Mouse (Mus musculus): Measurements from ENCODE around the gene Nudt1. TPM values are rescaled to one million over a fixed set of nuclear protein-coding genes. Genes with fewer than 3 reads are reported as not detected.

Gene Nudt1
- total RNA-seq (2017) = 3.7 and 4.1 TPM in 2 replicates

DNA sequence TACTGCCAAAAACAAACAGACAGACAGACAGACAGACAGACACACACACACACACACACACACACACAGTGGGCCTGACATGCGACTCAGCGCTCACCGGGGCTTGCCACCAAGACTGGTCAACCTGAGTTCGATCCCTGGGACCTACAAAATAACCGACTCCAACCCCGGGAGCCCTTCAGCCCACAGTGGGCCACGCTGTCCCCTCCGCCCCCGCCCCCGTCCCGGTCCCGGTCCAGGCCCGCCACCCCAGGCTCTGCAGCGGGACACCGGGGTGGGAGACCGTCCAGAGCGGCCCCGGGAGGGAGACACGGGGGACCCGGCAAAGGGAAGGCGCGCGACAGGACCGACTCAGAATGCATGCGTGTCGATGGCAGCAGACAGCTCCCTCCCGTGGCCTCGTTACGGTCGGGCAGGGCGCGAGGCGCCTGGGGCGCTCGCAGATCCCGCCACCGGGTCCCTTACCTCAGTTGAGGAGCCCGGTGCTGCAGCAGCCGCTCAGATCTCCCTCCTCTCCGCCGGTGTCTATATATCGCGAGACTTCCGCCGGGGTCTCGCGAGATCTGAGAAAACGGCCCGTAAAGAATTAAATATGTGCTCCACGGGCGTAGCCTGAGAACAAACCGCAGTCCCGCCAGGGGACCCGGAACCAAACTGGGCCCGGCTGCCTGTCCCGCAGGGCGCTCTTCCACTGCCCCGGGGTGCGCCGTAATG lies at the start of gene Nudt1, which contains the start of gene Mad1l1:
Nudt1 (plus strand) TSS at position 615 of the 714 bp plus-strand sequence.
Mad1l1 (minus strand) TSS at position 511 of the 714 bp plus-strand sequence.
- peak; percentile 85 for ATAC-seq (ENCODE audit: extremely low read depth, insufficient number of reproducible peaks, low FRiP score, poor library complexity, severe bottlenecking)

DNA sequence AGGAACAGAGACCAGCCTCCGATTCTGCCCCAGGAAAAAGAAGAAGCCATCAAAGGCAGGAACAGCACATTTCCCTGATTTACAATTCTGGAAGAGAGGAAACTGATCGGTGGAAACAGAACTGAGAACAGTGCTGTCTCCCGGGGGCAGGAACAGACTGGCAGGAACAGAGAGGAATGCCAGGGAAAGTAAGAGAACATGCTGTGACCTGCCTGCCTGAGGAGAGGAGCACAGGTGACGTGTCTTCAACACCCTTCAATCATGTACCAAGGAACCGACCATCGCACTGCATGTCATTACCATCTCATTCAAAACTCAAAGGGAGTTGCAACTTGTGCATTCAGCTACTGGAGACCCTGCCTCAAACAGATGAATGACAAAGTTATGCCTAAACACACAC lies 44.7 kb upstream of the Nudt1 start:
- no peak for ATAC-seq (ENCODE audit: extremely low read depth, insufficient number of reproducible peaks, low FRiP score, poor library complexity, severe bottlenecking)

GRCm38 (mm10) chr5:140280205-140280604 lies 41.3 kb upstream of the Nudt1 start:
- ATAC-seq (ENCODE audit: extremely low read depth, insufficient number of reproducible peaks, low FRiP score, poor library complexity, severe bottlenecking) = no peak

- ATAC-seq (ENCODE audit: extremely low read depth, insufficient number of reproducible peaks, low FRiP score, poor library complexity, severe bottlenecking) = no peak
Measured at GRCm38 (mm10) chr5:140282376-140282775, 39.1 kb upstream of the Nudt1 start.

DNA sequence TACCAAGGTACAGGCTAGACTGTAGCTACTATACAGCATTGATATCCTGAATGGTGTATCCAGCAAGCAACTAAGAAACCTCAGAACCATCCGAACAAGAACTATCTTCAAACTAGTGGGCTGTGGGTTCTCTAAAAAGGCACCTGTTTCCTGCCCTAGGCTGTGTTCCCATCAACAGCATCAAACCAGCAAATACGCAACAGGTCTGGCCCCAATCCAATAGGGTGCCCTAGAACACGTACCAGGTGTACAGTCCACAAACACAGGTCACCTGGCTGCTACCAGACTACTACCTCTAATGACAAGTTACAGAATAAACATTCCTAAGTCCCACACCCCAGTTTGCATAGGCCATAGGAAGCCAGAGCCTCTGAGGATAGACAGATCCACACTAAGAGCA lies 38.6 kb upstream of the Nudt1 start:
- no peak for ATAC-seq (ENCODE audit: extremely low read depth, insufficient number of reproducible peaks, low FRiP score, poor library complexity, severe bottlenecking)

DNA sequence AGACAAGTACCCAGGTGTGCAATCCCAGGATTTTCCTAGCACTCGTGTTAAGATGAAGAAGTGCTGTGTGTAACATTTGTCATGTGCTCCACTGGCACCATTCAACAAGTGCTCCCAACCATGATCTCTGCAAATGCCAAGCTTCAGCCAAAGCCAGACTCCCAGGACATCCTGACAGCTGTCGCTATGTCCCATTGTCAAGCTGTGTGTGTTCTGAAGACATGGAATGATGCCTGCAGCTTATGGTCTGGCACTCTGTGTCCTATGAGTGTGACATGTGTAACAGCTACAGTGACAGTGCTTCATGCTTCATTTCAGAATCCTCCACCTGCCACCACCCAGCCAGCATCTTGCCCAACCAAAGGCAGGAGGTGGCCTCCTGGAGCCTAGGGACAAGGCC lies 37.4 kb upstream of the Nudt1 start:
- no peak for ATAC-seq (ENCODE audit: extremely low read depth, insufficient number of reproducible peaks, low FRiP score, poor library complexity, severe bottlenecking)

DNA sequence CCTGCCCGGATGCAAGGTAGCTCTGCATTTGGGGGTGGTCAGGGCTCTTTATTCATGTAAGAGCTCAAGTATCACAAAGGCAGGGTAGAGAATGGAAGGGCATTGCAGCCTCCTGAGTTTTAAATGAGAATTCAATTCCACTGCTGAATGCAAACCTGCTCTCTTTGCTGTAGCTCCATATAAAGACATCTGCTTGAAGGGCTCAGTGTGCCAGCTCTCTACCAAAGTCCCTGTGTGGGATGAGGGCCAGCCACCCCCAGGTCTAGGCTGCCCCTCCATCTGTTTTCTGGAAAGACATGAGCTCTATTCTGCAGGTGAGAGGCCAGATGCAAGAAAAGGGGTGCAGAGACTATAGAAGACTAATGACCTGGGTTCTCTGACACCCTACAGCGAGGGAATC lies 36.7 kb upstream of the Nudt1 start:
- ATAC-seq (ENCODE audit: extremely low read depth, insufficient number of reproducible peaks, low FRiP score, poor library complexity, severe bottlenecking) = no peak

DNA sequence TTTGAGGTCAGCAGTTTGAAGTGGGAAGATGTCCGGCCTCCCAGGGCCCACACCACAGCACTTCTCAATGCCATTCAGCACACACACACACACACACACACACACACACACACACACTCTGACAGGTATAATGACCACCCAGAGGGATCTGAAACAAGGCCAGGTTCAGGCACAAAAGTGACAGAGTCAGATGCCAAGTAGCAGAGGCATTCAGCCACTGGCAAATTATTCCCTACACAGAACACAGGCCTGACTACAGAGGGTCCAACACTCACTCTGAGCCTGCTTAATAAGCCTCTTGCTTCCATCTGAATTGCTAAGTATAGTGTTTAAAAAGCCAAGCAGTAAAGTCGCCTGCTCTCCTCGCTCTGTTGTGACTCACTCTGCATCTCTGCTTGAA lies 33.2 kb upstream of the Nudt1 start:
- no peak for ATAC-seq (ENCODE audit: extremely low read depth, insufficient number of reproducible peaks, low FRiP score, poor library complexity, severe bottlenecking)

GRCm38 (mm10) chr5:140289161-140289560 lies 32.3 kb upstream of the Nudt1 start:
- ATAC-seq (ENCODE audit: extremely low read depth, insufficient number of reproducible peaks, low FRiP score, poor library complexity, severe bottlenecking) = no peak

- ATAC-seq (ENCODE audit: extremely low read depth, insufficient number of reproducible peaks, low FRiP score, poor library complexity, severe bottlenecking) = peak; percentile 35; the same call in 1 of the 2 replicates
Measured at GRCm38 (mm10) chr5:140292152-140292551, 29.3 kb upstream of the Nudt1 start.

GRCm38 (mm10) chr5:140298291-140298690 lies 23.2 kb upstream of the Nudt1 start:
- no peak for ATAC-seq (ENCODE audit: extremely low read depth, insufficient number of reproducible peaks, low FRiP score, poor library complexity, severe bottlenecking)

DNA sequence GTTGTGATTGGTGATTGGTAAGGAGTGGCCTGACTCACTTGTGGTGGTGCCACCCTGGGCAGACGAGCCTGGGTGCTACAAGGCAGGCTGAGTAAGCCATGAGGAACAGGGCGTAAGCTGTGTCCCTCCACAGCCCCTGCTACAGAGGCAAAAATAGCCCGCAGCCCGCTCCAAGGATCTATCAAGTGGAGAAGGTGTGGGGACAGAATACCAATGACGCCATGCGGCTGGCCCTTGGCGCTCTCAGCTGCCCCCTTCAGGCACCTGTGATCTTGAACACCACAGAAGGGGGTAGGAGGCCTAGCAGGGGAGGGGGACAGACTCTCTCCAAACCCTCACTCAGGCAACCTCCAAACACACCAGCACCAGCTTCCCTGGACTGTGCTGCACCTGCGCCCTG lies 15.4 kb upstream of the Nudt1 start:
- no peak for ATAC-seq (ENCODE audit: extremely low read depth, insufficient number of reproducible peaks, low FRiP score, poor library complexity, severe bottlenecking)

DNA sequence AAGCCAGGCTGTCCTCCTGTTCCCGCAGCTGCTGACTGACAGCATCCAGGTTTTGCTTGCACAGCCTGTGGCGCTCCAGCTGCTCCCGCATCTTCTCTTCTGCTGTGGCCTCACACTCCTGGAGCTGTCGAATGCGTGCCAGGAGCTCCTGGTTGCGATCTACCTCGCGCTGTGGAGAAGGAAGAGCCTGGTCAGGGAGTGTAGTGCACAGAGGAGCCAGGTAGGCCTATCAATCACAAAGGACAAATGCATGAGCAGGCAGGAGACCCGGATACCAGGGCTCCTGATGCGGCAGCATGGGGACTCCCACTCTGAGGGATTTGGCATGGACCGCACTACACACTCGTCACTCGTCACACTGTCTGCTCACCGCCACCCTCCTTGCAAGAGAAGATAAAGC lies 13.9 kb upstream of the Nudt1 start:
- no peak for ATAC-seq (ENCODE audit: extremely low read depth, insufficient number of reproducible peaks, low FRiP score, poor library complexity, severe bottlenecking)

DNA sequence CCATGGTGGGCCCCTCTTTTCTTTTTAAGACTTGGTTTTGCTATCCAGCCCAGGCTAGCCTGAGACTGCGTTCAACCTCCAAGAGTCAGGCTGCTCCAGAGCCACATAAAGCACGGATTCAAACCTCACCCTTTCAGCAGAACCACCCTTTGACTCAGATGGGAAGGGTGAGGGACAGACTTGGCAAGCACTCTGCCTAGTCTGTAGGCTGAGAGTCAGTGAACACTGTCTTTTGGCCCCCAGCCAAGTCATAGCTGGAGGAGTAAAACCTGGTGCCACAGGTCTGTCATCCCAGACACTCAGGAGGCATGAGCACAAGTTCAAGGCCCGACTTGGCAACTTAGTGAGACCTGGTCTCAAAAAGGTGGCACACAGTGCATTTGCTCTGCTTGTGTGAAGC lies 4.7 kb upstream of the Nudt1 start:
- no peak for ATAC-seq (ENCODE audit: extremely low read depth, insufficient number of reproducible peaks, low FRiP score, poor library complexity, severe bottlenecking)

DNA sequence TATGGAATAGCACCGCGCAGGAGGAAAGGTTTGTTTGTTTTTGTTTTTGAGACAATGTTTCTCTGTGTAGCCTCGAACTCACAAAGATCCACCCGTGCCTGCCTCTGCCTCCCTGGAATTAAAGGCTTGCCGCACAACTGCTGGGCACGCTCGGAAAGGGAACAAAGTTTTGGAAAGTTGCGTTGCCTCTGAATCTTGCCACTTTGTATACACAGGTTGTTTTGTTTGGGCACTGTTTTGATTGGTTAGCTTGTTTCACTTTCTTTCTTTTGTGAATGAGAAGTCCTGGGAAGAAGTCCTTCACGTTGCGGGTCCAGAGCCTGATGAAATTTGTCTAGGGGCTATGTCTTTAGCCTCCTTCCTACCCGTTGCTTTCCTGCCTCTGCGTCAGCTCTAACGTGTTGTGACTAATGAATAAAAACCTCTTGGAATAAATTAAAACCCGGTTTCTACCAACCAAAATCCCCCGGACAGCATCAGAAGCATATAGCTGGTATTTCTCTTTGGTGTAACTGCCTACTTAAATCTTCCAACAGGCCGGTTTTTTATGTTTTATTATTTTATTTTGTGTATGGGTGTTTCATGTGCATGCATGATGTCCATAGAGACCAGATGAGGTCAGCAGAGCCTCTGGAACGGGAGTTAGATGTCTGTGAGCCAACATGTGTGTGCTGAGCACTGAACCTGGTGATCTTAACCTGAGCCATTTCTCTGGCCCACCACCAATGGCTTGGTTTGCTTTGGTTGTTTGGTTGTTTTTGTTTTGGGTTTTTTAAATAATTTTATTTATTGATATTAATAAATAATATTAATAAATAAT lies 510 bp downstream of the Nudt1 start:
- 0 out of 2 replicates have a peak, but pooled peaks have one; percentile 0 for ATAC-seq (ENCODE audit: extremely low read depth, insufficient number of reproducible peaks, low FRiP score, poor library complexity, severe bottlenecking)

- no peak for ATAC-seq (ENCODE audit: extremely low read depth, insufficient number of reproducible peaks, low FRiP score, poor library complexity, severe bottlenecking)
Measured at GRCm38 (mm10) chr5:140324058-140324457, 2.6 kb downstream of the Nudt1 start.

- peak; percentile 69 for ATAC-seq (ENCODE audit: extremely low read depth, insufficient number of reproducible peaks, low FRiP score, poor library complexity, severe bottlenecking)
Measured at GRCm38 (mm10) chr5:140331615-140332512, 10.4 kb downstream of the Nudt1 start, which contains the start of gene Mrm2. Gene Mrm2 (minus strand): TSS chr5:140331898.

GRCm38 (mm10) chr5:140332519-140332918 lies 11.1 kb downstream of the Nudt1 start:
- ATAC-seq (ENCODE audit: extremely low read depth, insufficient number of reproducible peaks, low FRiP score, poor library complexity, severe bottlenecking) = no peak

DNA sequence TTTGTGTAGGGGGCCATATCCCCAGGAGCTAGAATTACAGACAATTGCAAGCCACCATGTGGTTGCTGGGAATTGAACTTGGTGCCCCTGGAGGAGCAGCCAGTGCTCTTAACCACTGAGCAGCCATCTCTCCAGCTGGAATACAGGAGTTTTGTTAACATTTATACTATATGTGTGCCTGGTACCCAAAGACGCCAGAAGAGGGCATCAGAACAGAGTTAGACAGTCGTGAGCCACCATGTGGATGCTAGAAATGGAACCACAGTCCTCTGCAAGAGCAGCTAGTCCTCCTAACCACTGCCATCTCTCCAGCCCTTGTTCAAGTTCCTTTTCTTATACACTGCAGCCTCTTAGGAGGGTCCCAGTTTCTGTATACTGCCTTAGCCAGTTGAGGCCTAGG lies 12.2 kb downstream of the Nudt1 start:
- no peak for ATAC-seq (ENCODE audit: extremely low read depth, insufficient number of reproducible peaks, low FRiP score, poor library complexity, severe bottlenecking)
